Mouse (Mus musculus): Measurements from ENCODE around the gene Olfr1176. TPM values are rescaled to one million over a fixed set of nuclear protein-coding genes. Genes with fewer than 3 reads are reported as not detected.

The Olfr1176 gene
- not detected in 2 replicates for polyA plus RNA-seq (2016; fragmentation: Nextera tagmentation; extraction: Ambion mirVana)

- no peaks in the 10 kb centered on the region for H3K27me3 ChIP-seq
- H3K4me3 ChIP-seq: no peak within 1 kb of the TSS
- 57% methylated on average over 1 of the region's 1 CpGs for WGBS
- ATAC-seq (ENCODE audit: insufficient number of reproducible peaks, insufficient read depth, low FRiP score, low TSS enrichment): no peak
- no peak within 1 kb of the TSS for H3K4me2 ChIP-seq (replicated peaks)
- no peak within 1 kb of the TSS for H3K9ac ChIP-seq
- no peaks in the 10 kb centered on the region for H3K36me3 ChIP-seq
- H3K9me3 ChIP-seq: no peaks in the 10 kb centered on the region
- H3K27ac ChIP-seq: no peak within 1 kb of the TSS
- H3K4me1 ChIP-seq: no peaks in the 10 kb centered on the region
Measured at GRCm38 (mm10) chr2:88336421-88336820, at the start of gene Olfr1176. Gene Olfr1176, plus strand, starts transcription at chr2:88336721.

DNA sequence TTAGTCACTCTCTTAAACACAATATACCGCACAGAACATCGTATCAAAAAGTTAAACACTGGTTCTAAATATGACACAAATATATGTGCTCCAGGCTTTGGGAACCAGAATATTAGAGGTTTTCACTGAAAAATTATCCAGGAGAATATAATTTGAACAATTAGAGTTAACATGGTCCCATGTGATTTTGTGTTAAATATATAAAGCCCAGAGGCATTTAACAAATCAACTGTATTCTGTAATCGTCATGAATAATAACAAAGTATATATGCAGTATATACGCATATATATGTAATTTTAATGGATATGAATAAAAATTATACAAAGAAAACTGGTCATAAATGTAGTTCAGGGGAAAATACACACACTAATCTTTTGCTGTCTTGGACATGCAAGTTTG, 21.5 kb upstream of the Olfr1176 start, which contains the start of gene Olfr1174-ps:
Gene Olfr1174-ps (minus strand): TSS at position 101 of the 400 bp plus-strand sequence.
- Histone ChIP-seq H3K9me3 (no peaks in the 10 kb centered on the region), H3K27me3 (no peaks in the 10 kb centered on the region), H3K36me3 (no peaks in the 10 kb centered on the region), H3K4me2 (replicated peaks) (no peak within 1 kb of the TSS), H3K4me1 (no peaks in the 10 kb centered on the region), H3K27ac (no peak within 1 kb of the TSS), H3K4me3 (no peak within 1 kb of the TSS), H3K9ac (no peak within 1 kb of the TSS)
- ATAC-seq (ENCODE audit: insufficient number of reproducible peaks, insufficient read depth, low FRiP score, low TSS enrichment): no peak
- 92% methylated on average over 4 of the region's 4 CpGs for WGBS

- H3K4me2 ChIP-seq (replicated peaks): no peak within 1 kb of the TSS
- no peaks in the 10 kb centered on the region for H3K4me1 ChIP-seq
- no peak within 1 kb of the TSS for H3K27ac ChIP-seq
- H3K9me3 ChIP-seq: no peaks in the 10 kb centered on the region
- ATAC-seq (ENCODE audit: insufficient number of reproducible peaks, insufficient read depth, low FRiP score, low TSS enrichment): no peak
- no peak within 1 kb of the TSS for H3K4me3 ChIP-seq
- no peak within 1 kb of the TSS for H3K9ac ChIP-seq
- H3K27me3 ChIP-seq: no peaks in the 10 kb centered on the region
- WGBS: 82% methylated on average over 2 of the region's 2 CpGs
- no peaks in the 10 kb centered on the region for H3K36me3 ChIP-seq
Measured at GRCm38 (mm10) chr2:88327115-88327514, 9.4 kb upstream of the Olfr1176 start, which contains the start of gene Olfr1175-ps. Gene Olfr1175-ps, minus strand, starts transcription at chr2:88327215.

- Histone ChIP-seq H3K4me1 (no peaks in the 10 kb centered on the region), H3K4me2 (replicated peaks) (no peak within 1 kb of the TSS), H3K27me3 (no peaks in the 10 kb centered on the region), H3K36me3 (no peaks in the 10 kb centered on the region), H3K9ac (no peak within 1 kb of the TSS), H3K27ac (no peak within 1 kb of the TSS), H3K4me3 (no peak within 1 kb of the TSS), H3K9me3 (no peaks in the 10 kb centered on the region)
- 76% methylated on average over 1 of the region's 1 CpGs for WGBS
- no peak for ATAC-seq (ENCODE audit: insufficient number of reproducible peaks, insufficient read depth, low FRiP score, low TSS enrichment)
Measured at GRCm38 (mm10) chr2:88346392-88346791, 9.9 kb downstream of the Olfr1176 start, which contains the start of gene Olfr1177-ps. Gene Olfr1177-ps, minus strand, starts transcription at chr2:88346492.

GRCm38 (mm10) chr2:88356304-88356703, 19.8 kb downstream of the Olfr1176 start:
- no peaks in the 10 kb centered on the region for H3K4me1 ChIP-seq
- no peak for ATAC-seq (ENCODE audit: insufficient number of reproducible peaks, insufficient read depth, low FRiP score, low TSS enrichment)
- no peak overlapping the region for H3K4me3 ChIP-seq
- H3K9me3 ChIP-seq: no peaks in the 10 kb centered on the region
- H3K9ac ChIP-seq: no peak overlapping the region
- H3K4me2 ChIP-seq (replicated peaks): no peak overlapping the region
- no peaks in the 10 kb centered on the region for H3K27me3 ChIP-seq
- WGBS: under 1% methylated on average over 2 of the region's 2 CpGs
- H3K36me3 ChIP-seq: no peaks in the 10 kb centered on the region
- H3K27ac ChIP-seq: no peak overlapping the region

DNA sequence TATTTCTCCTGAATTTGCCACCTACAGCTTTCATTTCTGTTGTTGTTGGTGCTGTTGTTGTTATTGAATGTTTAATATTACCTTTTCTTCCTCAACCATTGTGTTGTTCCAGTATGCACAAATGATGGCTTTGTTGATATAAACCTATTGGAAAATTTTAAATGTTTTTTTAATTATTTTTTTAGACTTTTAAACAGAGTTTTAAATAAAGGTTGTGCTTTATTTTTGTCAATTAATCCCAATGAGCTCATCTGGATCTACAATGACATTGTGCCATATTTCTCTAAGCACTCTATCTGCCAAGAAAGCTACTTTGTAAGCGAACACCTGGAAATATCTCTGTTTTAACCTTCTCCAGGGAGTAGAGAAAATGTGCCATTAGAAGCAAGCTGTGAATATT, 50.2 kb downstream of the Olfr1176 start, which contains the start of gene Olfr1178:
Gene Olfr1178 (plus strand): TSS at position 301 of the 400 bp plus-strand sequence.
- Histone ChIP-seq H3K4me1 (no peaks in the 10 kb centered on the region), H3K4me3 (no peak within 1 kb of the TSS), H3K27ac (no peak within 1 kb of the TSS), H3K36me3 (no peaks in the 10 kb centered on the region), H3K27me3 (no peaks in the 10 kb centered on the region), H3K9me3 (no peaks in the 10 kb centered on the region), H3K4me2 (replicated peaks) (no peak within 1 kb of the TSS), H3K9ac (no peak within 1 kb of the TSS)
- WGBS: 79% methylated on average over 1 of the region's 1 CpGs
- no peak for ATAC-seq (ENCODE audit: insufficient number of reproducible peaks, insufficient read depth, low FRiP score, low TSS enrichment)

Other genes with a start within 250 kb of the Olfr1176 start
- gene Olfr1164, start 242.8 kb upstream of the Olfr1176 start, polyA plus RNA-seq (2016; fragmentation: Nextera tagmentation; extraction: Ambion mirVana): not detected in 2 replicates
- gene Olfr1166, start 208.4 kb upstream of the Olfr1176 start, polyA plus RNA-seq (2016; fragmentation: Nextera tagmentation; extraction: Ambion mirVana): not detected in 2 replicates
- gene Olfr1167, start 181.5 kb upstream of the Olfr1176 start, polyA plus RNA-seq (2016; fragmentation: Nextera tagmentation; extraction: Ambion mirVana): not detected in 2 replicates
- gene Olfr1168, start 154.8 kb upstream of the Olfr1176 start, polyA plus RNA-seq (2016; fragmentation: Nextera tagmentation; extraction: Ambion mirVana): not detected in 2 replicates
- gene Olfr1170, start 108.4 kb upstream of the Olfr1176 start, polyA plus RNA-seq (2016; fragmentation: Nextera tagmentation; extraction: Ambion mirVana): not detected in 2 replicates
- gene Olfr1173, start 56.8 kb upstream of the Olfr1176 start, polyA plus RNA-seq (2016; fragmentation: Nextera tagmentation; extraction: Ambion mirVana): not detected in 2 replicates
- not detected in 2 replicates for gene Olfr1174-ps, start 21.6 kb upstream of the Olfr1176 start, polyA plus RNA-seq (2016; fragmentation: Nextera tagmentation; extraction: Ambion mirVana)
- not detected in 2 replicates for gene Olfr1175-ps, start 9.5 kb upstream of the Olfr1176 start, polyA plus RNA-seq (2016; fragmentation: Nextera tagmentation; extraction: Ambion mirVana)
- gene Olfr1177-ps, start 9.8 kb downstream of the Olfr1176 start, polyA plus RNA-seq (2016; fragmentation: Nextera tagmentation; extraction: Ambion mirVana): not detected in 2 replicates
- gene Olfr1178, start 50.3 kb downstream of the Olfr1176 start, polyA plus RNA-seq (2016; fragmentation: Nextera tagmentation; extraction: Ambion mirVana): not detected in 2 replicates
- gene Olfr1179, start 69.7 kb downstream of the Olfr1176 start, polyA plus RNA-seq (2016; fragmentation: Nextera tagmentation; extraction: Ambion mirVana): not detected in 2 replicates
- gene Olfr1180, start 82.4 kb downstream of the Olfr1176 start, polyA plus RNA-seq (2016; fragmentation: Nextera tagmentation; extraction: Ambion mirVana): not detected in 2 replicates
- not detected in 2 replicates for gene Olfr1181, start 89.5 kb downstream of the Olfr1176 start, polyA plus RNA-seq (2016; fragmentation: Nextera tagmentation; extraction: Ambion mirVana)
- gene Gm13757, start 112.4 kb downstream of the Olfr1176 start, polyA plus RNA-seq (2016; fragmentation: Nextera tagmentation; extraction: Ambion mirVana): not detected in 2 replicates
- gene Olfr1183, start 118.1 kb downstream of the Olfr1176 start, polyA plus RNA-seq (2016; fragmentation: Nextera tagmentation; extraction: Ambion mirVana): not detected in 2 replicates
- not detected in 2 replicates for gene Olfr1184, start 146.9 kb downstream of the Olfr1176 start, polyA plus RNA-seq (2016; fragmentation: Nextera tagmentation; extraction: Ambion mirVana)
- gene Olfr1185-ps1, start 156.6 kb downstream of the Olfr1176 start, polyA plus RNA-seq (2016; fragmentation: Nextera tagmentation; extraction: Ambion mirVana): not detected in 2 replicates
- gene Olfr1186, start 181.8 kb downstream of the Olfr1176 start, polyA plus RNA-seq (2016; fragmentation: Nextera tagmentation; extraction: Ambion mirVana): not detected in 2 replicates
- not detected in 2 replicates for gene Olfr1188, start 220.2 kb downstream of the Olfr1176 start, polyA plus RNA-seq (2016; fragmentation: Nextera tagmentation; extraction: Ambion mirVana)
- gene Olfr1189, start 249.7 kb downstream of the Olfr1176 start, polyA plus RNA-seq (2016; fragmentation: Nextera tagmentation; extraction: Ambion mirVana): not detected in 2 replicates